Mouse (Mus musculus) C2C12 (cell line): ENCODE measurements around the gene Naa80.

ENCODE experiments used
- CTCF ChIP-seq: IDR thresholded peaks from one replicate; pipeline ENCODE4 v1.5.1; 2011; ENCODE audit not compliant: control insufficient read depth, insufficient read depth, insufficient read length
- FOSL1 ChIP-seq: IDR thresholded peaks from one replicate; pipeline ENCODE4 v1.8.0; 2011; ENCODE audit warnings: mild to moderate bottlenecking, low read length; ENCODE audit not compliant: poor library complexity, insufficient read depth, severe bottlenecking
- MYOG ChIP-seq: IDR thresholded peaks from one replicate; pipeline ENCODE4 v1.6.1; 2011; ENCODE audit not compliant: control insufficient read depth, insufficient read length; ENCODE audit errors: extremely low read depth
- USF1 ChIP-seq: IDR thresholded peaks from one replicate; pipeline ENCODE4 v1.6.1; 2011; ENCODE audit warnings: low read depth, mild to moderate bottlenecking, control low read depth, moderate library complexity

GRCm38 (mm10) chr9:107538711-107539110 is 40.0 kb upstream of the Naa80 start:
- TF ChIP-seq CTCF (no peak), MYOG (no peak), USF1 (no peak), FOSL1 (no peak)
